Mouse (Mus musculus) kidney, postnatal 0 days (tissue): ENCODE data around the gene Ahcy. TPM values are rescaled to one million over a fixed set of nuclear protein-coding genes. Genes with fewer than 3 reads are reported as not detected.

Source experiments
- ATAC-seq: fragments of 200-750 bp; cut with Nextera tagmentation; replicated peaks from 2 replicates; pipeline ENCODE4 v1.8.0; 2017; ENCODE audit warnings: low read depth, moderate number of reproducible peaks, moderate TSS enrichment, moderate library complexity; ENCODE audit not compliant: low FRiP score
- DNase-seq: peaks from one replicate; pipeline ENCODE4 v3.0.0-alpha.2; 2016; ENCODE audit warnings: low spot score
- H3K27ac ChIP-seq: fragments of 300-500 bp; sonication (generic); 2 replicates; pipeline ENCODE4 v1.5.1; 2014; ENCODE audit warnings: mild to moderate bottlenecking
- H3K27me3 ChIP-seq: fragments of 300-500 bp; sonication (generic); 2 replicates; pipeline ENCODE4 v1.6.1; 2014; ENCODE audit warnings: low read length, mixed read lengths; ENCODE audit not compliant: insufficient read depth
- H3K36me3 ChIP-seq: fragments of 300-500 bp; sonication (generic); 2 replicates; pipeline ENCODE4 v1.6.1; 2014; ENCODE audit warnings: low read length, mixed read lengths; ENCODE audit not compliant: insufficient read depth
- H3K4me1 ChIP-seq: fragments of 300-500 bp; sonication (generic); replicated peaks from 2 replicates; pipeline ENCODE4 v1.6.1; 2014; ENCODE audit warnings: antibody characterized with exemption, low read length, mixed read lengths; ENCODE audit not compliant: insufficient read depth
- H3K4me2 ChIP-seq: fragments of 300-500 bp; sonication (generic); 2 replicates; pipeline ENCODE4 v1.6.1; 2014; ENCODE audit warnings: mild to moderate bottlenecking, low read length, moderate library complexity, mixed read lengths
- H3K4me3 ChIP-seq: fragments of 300-500 bp; sonication (generic); replicated peaks from 2 replicates; pipeline ENCODE4 v1.5.1; 2014; ENCODE audit warnings: low read depth, low read length
- H3K9ac ChIP-seq: fragments of 300-500 bp; sonication (generic); 2 replicates; pipeline ENCODE4 v1.6.1; 2014; ENCODE audit warnings: low read depth, low read length
- H3K9me3 ChIP-seq: fragments of 300-500 bp; sonication (generic); replicated peaks from 2 replicates; pipeline ENCODE4 v1.6.1; 2016; ENCODE audit warnings: low read length, inconsistent platforms, mixed read lengths
- CTCF ChIP-seq: IDR thresholded peaks from 2 replicates; pipeline ENCODE4 v1.5.1; 2016; ENCODE audit warnings: antibody characterized with exemption, low read depth, mild to moderate bottlenecking, moderate library complexity
- WGBS: fragments of 180-500 bp; shearing (Covaris S2); extraction: QIAGEN DNeasy Blood & Tissue Kit; methylation state at CpG from one replicate; pipeline ENCODE4 v1.1.7; 2014; 5-methylcytosine and 5-hydroxymethylcytosine counted together
- polyA plus RNA-seq: library from polyadenylated mRNA; unstranded; fragments of >200 nt; fragmentation: Nextera tagmentation; extraction: Ambion mirVana; gene quantifications from 2 replicates; pipeline ENCODE4 v1.2.1, GENCODE M21; 2015

The Ahcy gene
- polyA plus RNA-seq, 1 experiment from 2014 or later = 47.2 TPM

DNA sequence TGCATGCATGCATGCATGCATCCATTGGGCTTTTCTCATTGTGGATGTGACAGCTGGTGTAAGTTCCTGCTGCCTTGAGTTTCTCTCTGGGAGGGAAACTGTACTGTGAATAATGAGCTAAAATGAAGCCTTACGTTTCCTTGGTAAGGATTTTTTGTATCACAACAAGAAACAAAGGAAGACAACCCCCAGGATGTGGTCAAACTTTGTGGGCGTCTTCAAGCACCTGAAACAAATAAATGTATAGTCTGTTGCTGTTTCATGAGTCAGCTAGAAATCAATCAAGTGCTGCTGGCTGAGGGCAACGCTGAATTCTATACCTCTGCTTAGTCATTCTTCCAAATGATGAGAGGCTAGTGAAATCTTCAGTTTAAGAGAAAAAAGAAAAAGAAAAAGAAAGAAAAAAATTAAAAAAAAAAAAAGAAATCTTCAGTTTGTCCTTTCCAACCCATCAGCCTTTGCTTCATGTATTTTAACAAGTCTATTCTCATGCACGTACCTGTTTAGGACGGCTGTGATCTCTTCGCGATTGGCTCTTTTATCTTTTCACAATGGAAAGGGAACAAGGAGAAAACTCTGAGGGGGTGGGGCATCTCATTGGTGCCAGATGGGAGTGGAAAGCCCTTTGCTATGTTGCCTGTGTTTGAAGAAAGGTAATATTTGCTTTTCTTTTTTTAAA lies 5.3 kb upstream of the Ahcy start:
- no peak for TF ChIP-seq CTCF
- no peaks in the 10 kb centered on the region for H3K36me3 ChIP-seq
- WGBS = 34% methylated on average over 7 of the region's 7 CpGs
- no peaks in the 10 kb centered on the region for H3K9me3 ChIP-seq
- ATAC-seq (no peak), DNase-seq (no peak)
- no peak overlapping the region for H3K4me2 ChIP-seq
- no peak overlapping the region for H3K27ac ChIP-seq
- no peak overlapping the region for H3K4me3 ChIP-seq
- H3K4me1 ChIP-seq = peaks cover 6% of the 10 kb centered on the region; the same call in 1 of the 2 replicates
- H3K9ac ChIP-seq = no peak overlapping the region
- no peaks in the 10 kb centered on the region for H3K27me3 ChIP-seq

DNA sequence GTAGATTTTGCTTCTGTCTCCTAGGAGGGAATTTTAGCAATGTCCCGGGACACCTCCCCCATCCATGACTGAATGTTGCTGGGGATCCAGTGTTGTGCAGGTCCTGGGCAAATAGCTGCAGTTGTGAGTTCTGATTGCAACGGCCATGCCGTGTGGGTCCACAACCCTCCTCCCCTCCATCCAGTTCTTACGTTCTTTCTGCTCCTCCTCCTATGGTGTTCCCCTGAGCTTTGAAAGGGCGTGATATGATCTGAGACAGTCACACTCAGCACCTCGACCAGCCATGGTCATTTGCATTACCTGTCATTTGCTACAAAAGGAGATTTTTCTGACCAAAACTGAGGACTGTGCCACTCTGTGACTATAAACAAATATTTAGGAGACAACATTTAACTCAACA lies 1.4 kb upstream of the Ahcy start:
- 75% methylated on average over 6 of the region's 6 CpGs for WGBS
- TF ChIP-seq CTCF = no peak
- Histone ChIP-seq H3K27ac (no peak overlapping the region), H3K9ac (no peak overlapping the region), H3K36me3 (no peaks in the 10 kb centered on the region), H3K9me3 (no peaks in the 10 kb centered on the region), H3K4me2 (no peak overlapping the region), H3K4me1 (peaks cover 11% of the 10 kb centered on the region; the same call in 1 of the 2 replicates), H3K27me3 (no peaks in the 10 kb centered on the region), H3K4me3 (no peak overlapping the region)
- DNase-seq (no peak), ATAC-seq (no peak)

DNA sequence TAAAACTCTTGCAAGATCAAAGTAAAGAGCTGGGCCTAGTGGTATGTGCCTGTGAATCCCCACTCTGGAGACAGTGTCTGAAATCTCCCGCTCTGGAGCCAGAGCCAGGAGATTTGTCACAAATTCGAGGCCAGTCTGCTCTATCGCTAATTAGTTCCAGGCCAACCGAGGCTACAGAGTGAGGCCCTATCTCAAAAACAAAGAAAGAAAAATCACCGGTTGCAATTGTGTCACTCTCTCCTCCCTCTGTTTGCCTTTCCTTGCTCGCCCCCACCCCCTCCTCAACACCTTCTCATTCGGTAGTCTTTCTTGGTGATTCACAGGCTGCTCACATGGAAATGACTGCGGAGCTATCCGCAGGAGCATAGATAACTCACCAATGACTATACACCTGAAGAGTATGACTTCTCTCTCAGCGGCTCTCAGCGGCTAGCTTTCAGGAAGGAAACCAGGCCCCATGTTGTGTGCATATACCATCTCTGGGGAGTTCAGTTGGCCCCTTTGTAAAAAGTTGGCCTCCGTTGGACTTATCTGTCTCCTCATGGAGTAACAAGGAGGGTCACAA lies 551 bp upstream of the Ahcy start:
- Histone ChIP-seq H3K27me3 (no peaks in the 10 kb centered on the region), H3K4me1 (peaks cover 11% of the 10 kb centered on the region; the same call in 1 of the 2 replicates), H3K4me2 (peak overlapping the region; percentile 85), H3K4me3 (peak overlapping the region; percentile 67), H3K9ac (peak overlapping the region; percentile 43; the same call in 1 of the 2 replicates), H3K36me3 (no peaks in the 10 kb centered on the region), H3K27ac (peak overlapping the region; percentile 55; the same call in 1 of the 2 replicates), H3K9me3 (no peaks in the 10 kb centered on the region)
- no peak for DNase-seq
- ATAC-seq = no peak
- TF ChIP-seq CTCF = no peak
- WGBS = 22% methylated on average over 12 of the region's 12 CpGs

DNA sequence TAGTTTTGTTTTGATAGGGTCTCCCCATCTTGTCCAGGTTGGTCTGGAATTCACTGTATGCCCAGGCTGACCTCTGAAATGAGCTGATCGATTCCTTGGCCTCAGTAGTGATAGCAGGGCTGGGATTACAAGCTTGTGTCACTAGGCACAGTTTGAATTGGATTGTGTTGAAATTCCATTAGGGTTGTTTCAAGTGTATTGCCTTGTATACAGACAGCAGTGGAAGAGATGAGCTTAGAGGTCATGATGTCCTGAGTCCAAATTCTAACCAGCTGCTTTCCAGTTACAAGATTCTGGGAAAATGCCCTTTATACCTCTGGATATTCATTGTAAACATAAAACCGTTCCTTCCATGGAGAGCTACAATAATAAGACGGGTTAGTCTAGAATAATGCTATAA lies 950 bp downstream of the Ahcy start:
- Histone ChIP-seq H3K36me3 (0 out of 2 replicates have a peak, but pooled peaks cover 3% of the 10 kb centered on the region), H3K27me3 (no peaks in the 10 kb centered on the region), H3K27ac (peak overlapping the region; percentile 76; the same call in 1 of the 2 replicates), H3K9ac (peak overlapping the region; percentile 65), H3K9me3 (no peaks in the 10 kb centered on the region), H3K4me1 (peaks cover 11% of the 10 kb centered on the region; the same call in 1 of the 2 replicates), H3K4me2 (peak overlapping the region; percentile 85), H3K4me3 (peak overlapping the region; percentile 67)
- no peak for DNase-seq
- TF ChIP-seq CTCF = no peak
- ATAC-seq = no peak
- WGBS = 14% methylated on average over 3 of the region's 3 CpGs

DNA sequence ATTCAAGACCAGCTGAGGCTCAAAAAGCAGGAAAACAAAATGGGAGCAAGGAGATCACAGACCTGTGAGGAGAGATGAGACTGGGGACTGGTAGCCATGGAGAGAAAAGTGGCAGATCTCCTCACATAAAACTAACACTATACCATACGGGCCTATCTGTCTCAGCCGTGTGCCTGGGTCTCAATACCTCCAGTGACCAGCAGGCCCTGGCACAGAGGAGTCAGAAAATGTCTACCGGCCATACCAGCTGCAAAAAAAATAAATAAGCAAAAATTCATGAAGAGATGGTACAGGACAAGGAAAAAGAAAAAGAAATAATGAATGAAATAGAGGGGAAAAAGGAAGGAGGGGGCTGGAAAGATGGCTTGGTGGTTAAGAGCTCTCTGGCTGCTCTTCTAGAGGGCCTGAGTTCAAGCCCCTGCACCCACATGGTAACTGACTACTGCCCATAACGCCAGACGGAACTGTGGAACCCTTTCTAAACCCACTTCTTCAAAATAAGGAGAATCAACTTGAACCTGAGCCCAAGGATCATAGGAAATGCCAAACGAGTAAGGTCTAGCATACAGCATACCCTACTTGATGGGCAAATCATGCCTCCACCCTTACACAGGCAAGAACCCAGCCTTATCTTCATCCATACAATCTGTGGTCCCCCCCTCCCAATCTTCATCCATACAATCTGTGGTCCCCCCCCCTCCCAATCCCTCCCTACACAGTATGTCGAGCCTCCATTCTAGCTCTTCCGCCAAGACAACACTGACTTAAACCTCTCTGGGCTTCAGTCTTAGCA lies 1.7 kb downstream of the Ahcy start:
- no peak for TF ChIP-seq CTCF
- H3K36me3 ChIP-seq = 0 out of 2 replicates have a peak, but pooled peaks cover 4% of the 10 kb centered on the region
- DNase-seq (no peak), ATAC-seq (no peak)
- H3K27ac ChIP-seq = no peak overlapping the region
- no peak overlapping the region for H3K4me2 ChIP-seq
- no peaks in the 10 kb centered on the region for H3K9me3 ChIP-seq
- H3K4me1 ChIP-seq = peaks cover 11% of the 10 kb centered on the region; the same call in 1 of the 2 replicates
- no peak overlapping the region for H3K9ac ChIP-seq
- H3K4me3 ChIP-seq = no peak overlapping the region
- no peaks in the 10 kb centered on the region for H3K27me3 ChIP-seq
- 76% methylated on average over 8 of the region's 8 CpGs for WGBS

DNA sequence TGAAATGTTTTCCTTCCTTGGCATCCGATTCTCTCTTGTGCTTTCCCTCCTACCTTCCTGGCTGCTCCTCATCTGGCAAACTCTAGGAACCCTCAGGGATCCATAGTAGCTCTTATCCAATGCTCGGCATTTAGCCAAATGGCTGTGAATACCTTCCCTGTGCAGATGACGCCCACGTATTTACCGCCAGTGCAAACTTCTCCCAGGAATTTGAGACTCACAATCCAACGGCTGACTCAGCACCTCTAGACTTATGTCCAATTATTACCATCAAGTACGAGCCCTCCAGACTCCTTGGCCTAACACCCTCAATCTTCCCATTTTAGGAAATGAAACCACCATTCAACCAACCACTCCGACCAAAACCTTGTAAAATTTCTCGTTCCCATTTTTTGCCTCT lies 3.3 kb downstream of the Ahcy start:
- no peak overlapping the region for H3K9ac ChIP-seq
- H3K4me2 ChIP-seq = no peak overlapping the region
- no peak for TF ChIP-seq CTCF
- peaks cover 11% of the 10 kb centered on the region; the same call in 1 of the 2 replicates for H3K4me1 ChIP-seq
- WGBS = 69% methylated on average over 9 of the region's 9 CpGs
- H3K4me3 ChIP-seq = no peak overlapping the region
- ATAC-seq = no peak
- H3K27me3 ChIP-seq = no peaks in the 10 kb centered on the region
- no peak overlapping the region for H3K27ac ChIP-seq
- 0 out of 2 replicates have a peak, but pooled peaks cover 4% of the 10 kb centered on the region for H3K36me3 ChIP-seq
- no peaks in the 10 kb centered on the region for H3K9me3 ChIP-seq
- DNase-seq = no peak
